Mouse (Mus musculus) mature B cell (primary cell): Measurements from ENCODE around the gene Tmprss11f.
"Not testable (repeated sequence)": the region's sequence is repeated elsewhere in the genome, so short reads cannot be mapped to it uniquely, and the experiment has no call there.

Source experiments
- in situ Hi-C: fragments of 300-500 bp; cut with MboI; formaldehyde crosslinking; loops from 2 replicates; pipeline ENCODE4 v1.14.3; 2019

Gene Tmprss11f

GRCm38 (mm10) chr5:86632324-86632723, at the start of gene Tmprss11f:
Gene Tmprss11f (minus strand): TSS chr5:86632424.
- in situ Hi-C loops = no loop called here

- in situ Hi-C loops = no loop called here
These were observed 44.0 kb upstream of the Tmprss11f start, which contains the start of gene Tmprss11b for GRCm38 (mm10) chr5:86676262-86676661. Gene Tmprss11b (minus strand): TSS chr5:86676362.

- in situ Hi-C loops = not testable (repeated sequence)
These were observed 17.0 kb upstream of the Tmprss11f start for GRCm38 (mm10) chr5:86649185-86649584.

GRCm38 (mm10) chr5:86640795-86641194, 8.6 kb upstream of the Tmprss11f start:
- in situ Hi-C loops = no loop called here

DNA sequence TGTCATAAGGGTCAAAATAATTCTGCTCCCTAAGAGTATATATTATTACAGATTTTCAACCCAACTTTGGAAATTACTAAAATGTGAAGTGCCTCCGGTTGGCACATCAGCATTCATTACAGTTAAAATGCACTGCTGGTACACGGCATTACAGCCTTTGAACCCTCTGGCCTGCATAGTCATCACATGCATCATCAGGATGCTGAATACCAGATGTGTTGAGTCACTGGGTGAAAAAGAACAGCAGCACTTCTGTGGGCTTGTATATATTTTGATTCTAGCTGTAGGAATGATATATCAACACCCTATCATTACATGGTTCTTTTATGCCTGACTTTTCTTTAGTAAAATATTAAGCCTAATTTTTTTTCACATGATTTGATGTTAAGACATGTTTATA, 1.5 kb downstream of the Tmprss11f start:
- in situ Hi-C loops = no loop called here

DNA sequence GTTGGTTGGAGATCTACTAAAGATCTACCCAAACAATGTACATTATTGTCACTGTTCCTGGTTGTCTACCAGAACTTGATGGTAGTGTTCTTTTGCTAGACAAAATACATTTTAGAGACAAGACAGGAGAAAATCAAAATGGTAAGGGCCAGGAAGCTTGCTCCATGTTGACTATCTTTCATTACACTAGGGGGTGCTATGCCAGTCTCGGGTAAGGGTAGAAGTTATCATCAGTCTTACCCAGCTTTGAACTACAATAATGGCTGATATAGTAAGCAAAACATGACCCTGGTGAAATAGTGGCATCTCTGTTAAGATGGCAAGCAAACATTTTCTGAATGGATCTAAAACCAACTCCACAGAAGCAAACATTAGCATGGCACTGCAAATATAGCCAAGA, 10.4 kb downstream of the Tmprss11f start:
- in situ Hi-C loops = no loop called here

GRCm38 (mm10) chr5:86585896-86586295, 46.3 kb downstream of the Tmprss11f start:
- in situ Hi-C loops = no loop called here

DNA sequence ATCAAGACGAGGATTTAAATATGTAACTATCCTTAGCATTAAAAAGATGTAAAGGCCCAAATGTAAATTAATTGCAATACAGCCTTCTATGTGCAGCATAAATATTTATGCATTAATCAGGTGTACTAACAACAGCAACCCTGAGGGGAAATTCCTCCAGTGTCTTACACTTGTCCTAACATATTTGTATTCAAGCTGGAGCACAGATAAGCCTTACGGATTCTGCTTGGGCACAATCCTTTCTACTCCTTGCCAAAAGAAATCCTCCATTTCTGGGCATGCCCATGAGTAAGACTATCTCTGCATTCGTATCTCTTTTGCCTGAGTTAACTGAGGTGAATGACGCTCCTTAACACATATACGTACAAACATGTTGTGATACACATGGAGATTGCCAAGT, 49.6 kb downstream of the Tmprss11f start:
- in situ Hi-C loops = no loop called here

DNA sequence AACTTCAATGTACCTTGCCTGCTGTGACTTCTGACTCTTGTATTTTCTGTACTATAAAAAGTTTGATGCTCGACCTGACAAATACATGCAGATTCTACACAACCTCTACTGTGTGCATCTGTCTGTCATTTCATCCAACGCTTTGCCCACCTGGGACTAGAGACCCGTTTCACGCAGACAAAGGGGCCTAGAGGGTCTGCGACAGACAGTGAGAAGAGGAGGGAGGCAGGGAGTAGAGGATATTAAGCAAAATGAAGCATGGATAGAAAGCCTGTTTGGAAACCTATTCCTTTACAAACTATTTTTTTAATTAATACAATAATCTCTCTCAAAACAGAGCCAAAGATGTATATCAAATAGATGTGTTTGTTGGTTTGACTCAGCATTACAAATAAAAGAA, 50.2 kb downstream of the Tmprss11f start:
- in situ Hi-C loops = no loop called here

GRCm38 (mm10) chr5:86578761-86579160, 53.5 kb downstream of the Tmprss11f start:
- in situ Hi-C loops = not testable (repeated sequence)

GRCm38 (mm10) chr5:86546693-86547092, 85.5 kb downstream of the Tmprss11f start:
- in situ Hi-C loops = no loop called here

- in situ Hi-C loops = no loop called here
These were observed 91.6 kb downstream of the Tmprss11f start for GRCm38 (mm10) chr5:86540601-86541000.

GRCm38 (mm10) chr5:86528725-86529124, 103.5 kb downstream of the Tmprss11f start:
- in situ Hi-C loops = no loop called here

GRCm38 (mm10) chr5:86518500-86518899, 113.7 kb downstream of the Tmprss11f start, which contains the start of gene Tmprss11g:
Gene Tmprss11g (minus strand): TSS chr5:86518600.
- in situ Hi-C loops = no loop called here

DNA sequence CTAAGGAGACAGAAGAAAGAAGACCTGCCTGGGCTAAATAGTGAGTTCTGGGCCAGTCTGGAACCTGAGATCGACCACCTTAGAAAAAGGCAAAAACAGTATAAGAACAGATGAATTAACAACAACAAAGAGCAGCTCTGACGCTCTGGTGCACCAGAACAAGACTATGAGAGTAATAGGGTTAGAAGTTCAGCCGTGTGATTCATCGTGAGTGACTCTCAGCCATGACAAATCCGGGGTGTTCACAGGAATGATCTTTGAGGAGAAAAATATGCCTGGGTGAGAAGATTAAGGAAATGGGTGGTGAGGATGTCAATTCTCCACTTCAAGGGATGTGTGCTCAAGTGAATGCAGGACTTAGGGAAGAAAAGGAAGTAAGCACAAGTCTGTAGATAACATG, 120.7 kb downstream of the Tmprss11f start:
- in situ Hi-C loops = no loop called here

- in situ Hi-C loops = no loop called here
These were observed 138.8 kb downstream of the Tmprss11f start for GRCm38 (mm10) chr5:86493453-86493852.

- in situ Hi-C loops = no loop called here
These were observed 149.7 kb downstream of the Tmprss11f start for GRCm38 (mm10) chr5:86482562-86482961.

DNA sequence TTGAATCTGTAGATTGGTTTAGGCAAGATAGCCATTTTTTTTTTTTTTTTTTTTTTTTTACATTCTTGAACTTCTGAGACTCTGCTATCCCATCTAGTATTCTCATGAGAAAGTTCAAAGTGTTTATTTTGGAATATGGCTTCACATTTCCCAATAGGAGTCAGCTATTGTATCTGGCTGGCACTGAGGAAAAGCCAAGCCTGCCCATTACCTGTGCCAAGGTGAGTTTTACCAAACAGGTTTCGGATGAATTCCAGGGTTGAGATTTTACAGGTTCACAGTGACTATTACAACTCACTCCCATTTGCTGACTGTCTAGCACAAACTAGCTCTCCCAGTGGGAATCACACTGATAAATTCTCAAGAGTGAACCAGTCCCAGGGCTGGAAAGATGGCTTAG, 150.2 kb downstream of the Tmprss11f start:
- in situ Hi-C loops = no loop called here

GRCm38 (mm10) chr5:86473859-86474258, 158.4 kb downstream of the Tmprss11f start:
- in situ Hi-C loops = no loop called here
